Mouse (Mus musculus) bone marrow macrophage, adult 2 months (primary cell): ENCODE data around the gene Afg1l.

Experiments used
- CTCF ChIP-seq: IDR thresholded peaks from 2 replicates; pipeline ENCODE4 v1.5.1; 2012; ENCODE audit warnings: low read depth, mild to moderate bottlenecking, low read length, moderate library complexity
- POLR2A ChIP-seq: IDR thresholded peaks from 2 replicates; pipeline ENCODE4 v1.6.1; 2012; ENCODE audit warnings: mild to moderate bottlenecking, low read depth, low read length, borderline replicate concordance

- TF ChIP-seq CTCF (no peak), POLR2A (no peak)
Observed at GRCm38 (mm10) chr10:42384946-42385644, 93.3 kb downstream of the Afg1l start.
